18 mouse cellular contexts compared by ENCODE assay signal in genomic region chr6:115043657-115044500, GRCm38 (mm10). TPM values are rescaled to one million over a fixed set of nuclear protein-coding genes. Genes with fewer than 3 reads are reported as not detected.
A peak's percentile ranks its signal among the peaks of the same experiment; 100 is the strongest.
DNase-seq lines count a peak whose midpoint lies in the region; ATAC-seq lines count a peak whose summit lies in the region.
"Had no signal": no experiment of that assay in that cellular context is flagged by ENCODE, and none has a peak within 500 bp of the region (broad histone marks: within the 10 kb centered on the region; RNA-seq: fewer than 3 reads in every experiment).

No protein-coding gene starts in this region.

- no peak for ATAC-seq in hindbrain, embryonic 13.5 days (ENCODE audit: low FRiP score)
- ATAC-seq in hindbrain, embryonic 11.5 days (ENCODE audit: low FRiP score) = no peak
- ATAC-seq in CD4-positive, CD25-positive, alpha-beta regulatory T cell, adult 4 months = no peak
- ATAC-seq in kidney, embryonic 14.5 days (ENCODE audit: low FRiP score, low TSS enrichment) = no peak
- ATAC-seq: intestine, embryonic 15.5 days had no signal

- no peaks in the 10 kb centered on the region for H3K36me3 ChIP-seq in hindbrain, embryonic 13.5 days
- no peaks in the 10 kb centered on the region for H3K36me3 ChIP-seq in hindbrain, embryonic 11.5 days (ENCODE audit: control insufficient read depth, insufficient read depth, low read length)
- no peaks in the 10 kb centered on the region for H3K36me3 ChIP-seq in kidney, embryonic 14.5 days (ENCODE audit: control insufficient read depth, insufficient read depth, low read length)
- H3K36me3 ChIP-seq: intestine, embryonic 15.5 days; limb, embryonic 12.5 days; liver, embryonic 15.5 days; stomach, embryonic 15.5 days had no signal

- WGBS in hindbrain, embryonic 13.5 days = 71% methylated on average over 14 of the region's 14 CpGs
- 81% methylated on average over 14 of the region's 14 CpGs for WGBS in hindbrain, embryonic 11.5 days
- WGBS in kidney, embryonic 14.5 days = 74% methylated on average over 14 of the region's 14 CpGs

- H3K27me3 ChIP-seq in hindbrain, embryonic 13.5 days = no peaks in the 10 kb centered on the region
- no peaks in the 10 kb centered on the region for H3K27me3 ChIP-seq in hindbrain, embryonic 11.5 days (ENCODE audit: control insufficient read depth, insufficient read depth, low read length)
- no peaks in the 10 kb centered on the region for H3K27me3 ChIP-seq in kidney, embryonic 14.5 days (ENCODE audit: control insufficient read depth, insufficient read depth, low read length)
- H3K27me3 ChIP-seq: intestine, embryonic 15.5 days; limb, embryonic 12.5 days; liver, embryonic 15.5 days; stomach, embryonic 15.5 days had no signal

- peak overlapping the region; percentile 55 for H3K27ac ChIP-seq in hindbrain, embryonic 13.5 days
- H3K27ac ChIP-seq in hindbrain, embryonic 11.5 days (ENCODE audit: low read depth, low read length) = no peak overlapping the region
- H3K27ac ChIP-seq in kidney, embryonic 14.5 days (ENCODE audit: low read depth, low read length) = no peak overlapping the region
- H3K27ac ChIP-seq: intestine, embryonic 15.5 days; kidney, postnatal 0 days; left cerebral cortex, adult 2 months; limb, embryonic 12.5 days; liver, embryonic 15.5 days; macrophage; stomach, embryonic 15.5 days had no signal

- H3K4me2 ChIP-seq in hindbrain, embryonic 13.5 days = no peak overlapping the region
- H3K4me2 ChIP-seq in hindbrain, embryonic 11.5 days (replicated peaks; ENCODE audit: low read depth, low read length) = no peak overlapping the region
- no peak overlapping the region for H3K4me2 ChIP-seq in kidney, embryonic 14.5 days (replicated peaks; ENCODE audit: low read depth, low read length)
- H3K4me2 ChIP-seq: intestine, embryonic 15.5 days; limb, embryonic 12.5 days; liver, embryonic 15.5 days; stomach, embryonic 15.5 days had no signal

- no peak overlapping the region for H3K9ac ChIP-seq in hindbrain, embryonic 13.5 days
- H3K9ac ChIP-seq in hindbrain, embryonic 11.5 days (ENCODE audit: low read depth, low read length) = no peak overlapping the region
- H3K9ac ChIP-seq in kidney, embryonic 14.5 days (ENCODE audit: low read depth, low read length) = no peak overlapping the region
- H3K9ac ChIP-seq: intestine, embryonic 15.5 days; limb, embryonic 12.5 days; liver, embryonic 15.5 days; stomach, embryonic 15.5 days had no signal

- H3K4me1 ChIP-seq in hindbrain, embryonic 13.5 days (replicated peaks) = 0 out of 2 replicates have a peak, but pooled peaks cover 9% of the 10 kb centered on the region
- H3K4me1 ChIP-seq in hindbrain, embryonic 11.5 days (replicated peaks; ENCODE audit: control insufficient read depth, insufficient read depth, low read length) = no peaks in the 10 kb centered on the region
- H3K4me1 ChIP-seq in kidney, embryonic 14.5 days (ENCODE audit: control insufficient read depth, insufficient read depth, low read length) = no peaks in the 10 kb centered on the region
- H3K4me1 ChIP-seq: liver, embryonic 15.5 days; stomach, embryonic 15.5 days had no signal

- H3K4me3 ChIP-seq in hindbrain, embryonic 13.5 days = no peak overlapping the region
- no peak overlapping the region for H3K4me3 ChIP-seq in hindbrain, embryonic 11.5 days (ENCODE audit: low read depth, low read length)
- H3K4me3 ChIP-seq in kidney, embryonic 14.5 days (ENCODE audit: low read length) = no peak overlapping the region
- H3K4me3 ChIP-seq: intestine, embryonic 15.5 days; left cerebral cortex, adult 2 months; limb, embryonic 12.5 days; liver, embryonic 15.5 days; stomach, embryonic 15.5 days had no signal

- DNase-seq in hindbrain, embryonic 11.5 days (ENCODE audit: low spot score) = no peak
- DNase-seq in right cerebral cortex, adult 18-20 months = peak; percentile 57
- no peak for DNase-seq in right cerebral cortex, postnatal 25 days
- peak; percentile 43 to 47 for DNase-seq in layer of hippocampus, adult 8-10 months (ENCODE audit: low spot score in 2 of 2)
- DNase-seq in right cerebral cortex, postnatal 10 days (ENCODE audit: low spot score in 2 of 2) = peak; percentile 62 to 80
- DNase-seq: cerebellum, adult 8-10 months; gastrocnemius, postnatal 25 days; heart, postnatal 14 days had no signal

- H3K9me3 ChIP-seq in hindbrain, embryonic 13.5 days = no peaks in the 10 kb centered on the region; the same call in 1 of the 2 replicates
- H3K9me3 ChIP-seq in hindbrain, embryonic 11.5 days (ENCODE audit: control insufficient read depth, low read length) = no peaks in the 10 kb centered on the region
- no peaks in the 10 kb centered on the region for H3K9me3 ChIP-seq in kidney, embryonic 14.5 days (ENCODE audit: control insufficient read depth, low read length)
- H3K9me3 ChIP-seq: intestine, embryonic 15.5 days; limb, embryonic 12.5 days; liver, embryonic 15.5 days; stomach, embryonic 15.5 days had no signal

RNA-seq across cellular contexts. Expression of gene Tamm41, which starts 6.2 kb away (rescaled TPM):
- 49.6 and 50.8 TPM in 2 replicates for polyA plus RNA-seq in hindbrain, embryonic 13.5 days (2015; fragmentation: Nextera tagmentation; extraction: Ambion mirVana)
- 65.5 and 66.6 TPM in 2 replicates for polyA plus RNA-seq in hindbrain, embryonic 11.5 days (2014; fragmentation: Nextera tagmentation; extraction: Ambion mirVana)
- 10 to 100 TPM; 16.0 to 22.9 (median 22.3) TPM for total RNA-seq in layer of hippocampus, adult 8-10 months (2022)
- polyA plus RNA-seq in CD4-positive, CD25-positive, alpha-beta regulatory T cell, adult 4 months (2017; shearing (Covaris generic)) = 10 to 100 TPM; 32.4 to 33.0 TPM
- polyA plus RNA-seq in kidney, embryonic 14.5 days (2014; fragmentation: Nextera tagmentation; extraction: Ambion mirVana) = 75.1 and 75.7 TPM in 2 replicates

Comparison
In these comparisons a context has a peak if more than half of its experiments do, and no peak if none do; other contexts are left out.
1. DNase-seq: peak in right cerebral cortex, adult 18-20 months (single experiment), layer of hippocampus, adult 8-10 months (2 of 2) and right cerebral cortex, postnatal 10 days (2 of 2); none in hindbrain, embryonic 11.5 days (single experiment) and right cerebral cortex, postnatal 25 days (single experiment).